Mouse (Mus musculus): ENCODE results near the gene Kcnip1. TPM values are rescaled to one million over a fixed set of nuclear protein-coding genes. Genes with fewer than 3 reads are reported as not detected.

The Kcnip1 gene
- polyA plus RNA-seq, 1 experiment from 2014 or later: 112 TPM

DNA sequence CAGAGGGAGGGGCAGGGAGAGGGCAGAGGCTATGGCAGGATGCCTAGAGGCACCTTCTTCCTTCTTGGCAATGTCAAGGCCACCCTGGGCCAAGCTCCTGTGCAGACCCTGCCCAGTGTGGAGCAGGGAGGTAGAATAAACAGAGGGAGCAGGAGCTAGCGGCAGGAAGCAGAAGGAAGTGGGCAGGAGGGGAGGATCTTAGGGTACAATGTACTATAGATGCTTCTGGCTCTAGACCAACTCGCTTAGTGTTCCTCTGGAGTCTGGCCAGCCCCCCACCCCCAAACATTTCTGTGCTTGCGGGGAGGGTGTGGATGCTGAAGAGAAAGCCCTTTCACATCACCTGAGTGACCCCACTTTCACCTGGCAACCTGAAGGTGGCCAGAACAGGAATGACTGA is 413.3 kb downstream of the Kcnip1 start:
- no peaks in the 10 kb centered on the region for H3K27me3 ChIP-seq (ENCODE audit: control insufficient read depth, insufficient read depth, low read depth, low read length)
- H3K27ac ChIP-seq (ENCODE audit: low read length): no peak overlapping the region
- H3K4me2 ChIP-seq (ENCODE audit: low read length): no peak overlapping the region
- WGBS: 70% methylated on average over 3 of the region's 3 CpGs
- no peak for ATAC-seq
- no peaks in the 10 kb centered on the region for H3K4me1 ChIP-seq (ENCODE audit: control insufficient read depth, insufficient read depth, low read length)
- no peaks in the 10 kb centered on the region for H3K9me3 ChIP-seq (replicated peaks; ENCODE audit: control insufficient read depth, low read length, poor library complexity, severe bottlenecking)
- no peaks in the 10 kb centered on the region for H3K36me3 ChIP-seq (ENCODE audit: control insufficient read depth, insufficient read depth, low read length)
- H3K9ac ChIP-seq (ENCODE audit: low read depth, low read length): no peak overlapping the region
- H3K4me3 ChIP-seq (ENCODE audit: low read depth, low read length): no peak overlapping the region

Other genes starting within 250 kb of the Kcnip1 start
- gene Kcnmb1, start 30.1 kb downstream of the Kcnip1 start, polyA plus RNA-seq (2015; fragmentation: Nextera tagmentation; extraction: Ambion mirVana): 0.20 TPM in 2 replicates
- 2.5 and 3.2 TPM in 2 replicates for gene Lcp2, start 53.8 kb upstream of the Kcnip1 start, polyA plus RNA-seq (2015; fragmentation: Nextera tagmentation; extraction: Ambion mirVana)
- not detected in 2 replicates for gene 4930469K13Rik, start 105.4 kb upstream of the Kcnip1 start, polyA plus RNA-seq (2015; fragmentation: Nextera tagmentation; extraction: Ambion mirVana)
- gene Foxi1, start 214.9 kb upstream of the Kcnip1 start, polyA plus RNA-seq (2015; fragmentation: Nextera tagmentation; extraction: Ambion mirVana): not detected in 2 replicates